Mouse (Mus musculus) gonadal fat pad, adult 2 months (tissue): ENCODE measurements around the gene Plpp6. TPM values are rescaled to one million over a fixed set of nuclear protein-coding genes. Genes with fewer than 3 reads are reported as not detected.
A peak's percentile ranks its signal among the peaks of the same experiment; 100 is the strongest.

Experiments used
- DNase-seq: peaks from one replicate; pipeline ENCODE4 v3.0.0-alpha.2; 2012; ENCODE audit warnings: low read depth
- polyA plus RNA-seq: library from polyadenylated mRNA; depleted of rRNA; stranded (reverse); fragments of >200 nt; gene quantifications from 2 replicates; pipeline ENCODE4 v1.2.3, GENCODE M21; 2012; rRNA removed

Plpp6 gene
- polyA plus RNA-seq, result 30.3 and 49.1 TPM in 2 replicates

GRCm38 (mm10) chr19:28963842-28964551 is at the start of gene Plpp6:
Plpp6 (plus strand) TSS chr19:28963953.
- DNase-seq, result no peak

- DNase-seq, result no peak
Observed at GRCm38 (mm10) chr19:28914598-28914997, 49.2 kb upstream of the Plpp6 start.

GRCm38 (mm10) chr19:28915602-28916250 is 48.0 kb upstream of the Plpp6 start:
- no peak for DNase-seq

- DNase-seq, result no peak
Observed at GRCm38 (mm10) chr19:28916492-28916891, 47.3 kb upstream of the Plpp6 start.

- no peak for DNase-seq
Observed at GRCm38 (mm10) chr19:28917839-28918238, 45.9 kb upstream of the Plpp6 start.

GRCm38 (mm10) chr19:28926366-28926765 is 37.4 kb upstream of the Plpp6 start:
- no peak for DNase-seq

- no peak for DNase-seq
Observed at GRCm38 (mm10) chr19:28927396-28927795, 36.4 kb upstream of the Plpp6 start.

- no peak for DNase-seq
Observed at GRCm38 (mm10) chr19:28929034-28929433, 34.7 kb upstream of the Plpp6 start.

- DNase-seq, result no peak
Observed at GRCm38 (mm10) chr19:28934897-28935296, 28.9 kb upstream of the Plpp6 start.

GRCm38 (mm10) chr19:28940135-28940874 is 23.4 kb upstream of the Plpp6 start:
- no peak for DNase-seq

- no peak for DNase-seq
Observed at GRCm38 (mm10) chr19:28941271-28941670, 22.5 kb upstream of the Plpp6 start.

GRCm38 (mm10) chr19:28946782-28947181 is 17.0 kb upstream of the Plpp6 start:
- no peak for DNase-seq

GRCm38 (mm10) chr19:28947311-28947710 is 16.4 kb upstream of the Plpp6 start:
- DNase-seq, result no peak

- DNase-seq, result no peak
Observed at GRCm38 (mm10) chr19:28951251-28951650, 12.5 kb upstream of the Plpp6 start.

GRCm38 (mm10) chr19:28963113-28963512 is 640 bp upstream of the Plpp6 start:
- DNase-seq, result no peak

GRCm38 (mm10) chr19:28963513-28963841 is 276 bp upstream of the Plpp6 start:
- DNase-seq, result peak; percentile 67

- no peak for DNase-seq
Observed at GRCm38 (mm10) chr19:28964552-28964903, 775 bp downstream of the Plpp6 start.

- DNase-seq, result no peak
Observed at GRCm38 (mm10) chr19:28967652-28968051, 3.9 kb downstream of the Plpp6 start, which contains the start of gene 4430402I18Rik. 4430402I18Rik (minus strand) TSS chr19:28967800.

GRCm38 (mm10) chr19:28968178-28968577 is 4.4 kb downstream of the Plpp6 start:
- DNase-seq, result no peak

- DNase-seq, result no peak
Observed at GRCm38 (mm10) chr19:28969231-28969630, 5.5 kb downstream of the Plpp6 start.

GRCm38 (mm10) chr19:28970251-28970650 is 6.5 kb downstream of the Plpp6 start:
- no peak for DNase-seq

GRCm38 (mm10) chr19:28974862-28975611 is 11.3 kb downstream of the Plpp6 start:
- no peak for DNase-seq
